9 mouse cellular contexts compared by ENCODE assay signal in the genomic region with DNA sequence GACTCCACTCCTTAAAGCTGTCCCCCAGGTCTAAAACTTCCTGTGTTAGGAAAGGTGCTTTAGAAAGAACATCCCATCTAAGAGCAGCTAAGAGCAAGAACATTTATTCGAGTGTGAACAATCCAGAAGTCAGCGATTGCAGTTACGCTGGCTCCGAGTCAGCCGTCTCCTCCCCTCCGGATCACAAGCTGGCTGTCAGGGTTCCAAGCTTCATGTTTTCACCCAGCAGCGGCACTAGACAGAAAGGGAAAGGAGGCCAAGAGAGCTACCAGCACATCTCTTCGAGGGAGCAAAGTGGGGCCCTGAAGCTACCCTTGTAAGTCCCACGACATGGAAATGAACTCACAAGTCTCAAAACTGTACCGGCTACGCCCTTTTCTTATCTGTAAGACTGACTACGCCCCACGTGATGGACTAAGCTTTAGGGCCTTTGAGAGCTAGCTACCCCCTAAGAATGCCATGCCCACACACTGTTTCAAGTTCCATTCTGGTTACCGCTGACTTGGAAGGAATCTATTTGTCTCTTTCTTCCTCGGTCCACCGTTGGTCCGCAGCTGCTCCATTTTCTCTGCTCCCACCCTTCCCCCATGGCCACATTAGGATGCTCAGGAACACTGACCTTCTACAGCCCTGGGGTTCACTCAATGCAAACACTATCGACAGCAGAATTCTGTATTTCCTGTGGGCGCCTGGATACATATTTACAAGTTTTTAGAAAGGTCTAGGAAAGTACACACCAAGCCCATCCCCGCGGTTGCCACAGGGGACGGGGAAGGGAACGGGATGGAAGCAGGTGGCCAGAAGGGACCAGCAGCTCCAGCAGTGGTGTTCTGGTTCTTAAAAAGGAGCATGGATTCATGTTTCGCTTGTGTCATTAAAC. TPM values are rescaled to one million over a fixed set of nuclear protein-coding genes. Genes with fewer than 3 reads are reported as not detected.
A peak's percentile ranks its signal among the peaks of the same experiment; 100 is the strongest.
DNase-seq lines count a peak whose midpoint lies in the region; ATAC-seq lines count a peak whose summit lies in the region.
"Had no signal": no experiment of that assay in that cellular context is flagged by ENCODE, and none has a peak within 500 bp of the region (broad histone marks: within the 10 kb centered on the region; RNA-seq: fewer than 3 reads in every experiment).

No protein-coding gene starts in this region.

- WGBS in forebrain, embryonic 13.5 days = 22% methylated on average over 24 of the region's 24 CpGs
- WGBS in hindbrain, embryonic 14.5 days = 30% methylated on average over 24 of the region's 24 CpGs
- 79% methylated on average over 24 of the region's 24 CpGs for WGBS in kidney, embryonic 16.5 days

- H3K27ac ChIP-seq in forebrain, embryonic 13.5 days = peak overlapping the region; percentile 80
- H3K27ac ChIP-seq in hindbrain, embryonic 14.5 days = peak overlapping the region; percentile 63; the same call in 1 of the 2 replicates
- H3K27ac ChIP-seq in kidney, embryonic 16.5 days (ENCODE audit: low read length) = no peak overlapping the region
- H3K27ac ChIP-seq: liver, embryonic 15.5 days had no signal

- no peaks in the 10 kb centered on the region for H3K36me3 ChIP-seq in forebrain, embryonic 13.5 days (ENCODE audit: poor library complexity, severe bottlenecking)
- H3K36me3 ChIP-seq in hindbrain, embryonic 14.5 days (replicated peaks; ENCODE audit: control insufficient read depth, insufficient read depth) = 0 out of 2 replicates have a peak, but pooled peaks cover 7% of the 10 kb centered on the region
- peaks cover 3% of the 10 kb centered on the region; the same call in 1 of the 2 replicates for H3K36me3 ChIP-seq in kidney, embryonic 16.5 days (ENCODE audit: insufficient read depth, low read length)
- H3K36me3 ChIP-seq: liver, embryonic 15.5 days had no signal

- ATAC-seq in forebrain, embryonic 13.5 days = no peak
- no peak for ATAC-seq in hindbrain, embryonic 14.5 days (ENCODE audit: low FRiP score)
- ATAC-seq in megakaryocyte-erythroid progenitor cell, adult 5-6 weeks (replicated peaks; ENCODE audit: low FRiP score, low TSS enrichment, poor library complexity, severe bottlenecking) = 0 out of 2 replicates have a peak, but pooled peaks have one; percentile 44
- ATAC-seq in kidney, embryonic 16.5 days (ENCODE audit: low FRiP score, low TSS enrichment) = no peak

- H3K9ac ChIP-seq in forebrain, embryonic 13.5 days = peak overlapping the region; percentile 40
- 0 out of 2 replicates have a peak overlapping the region, but pooled peaks have one; percentile 24 for H3K9ac ChIP-seq in hindbrain, embryonic 14.5 days
- H3K9ac ChIP-seq in kidney, embryonic 16.5 days (replicated peaks; ENCODE audit: low read length) = no peak overlapping the region
- H3K9ac ChIP-seq: liver, embryonic 15.5 days had no signal

- H3K4me2 ChIP-seq in forebrain, embryonic 13.5 days = peak overlapping the region; percentile 42
- no peak overlapping the region for H3K4me2 ChIP-seq in hindbrain, embryonic 14.5 days (replicated peaks)
- H3K4me2 ChIP-seq in kidney, embryonic 16.5 days (replicated peaks; ENCODE audit: low read depth, low read length) = no peak overlapping the region
- H3K4me2 ChIP-seq: liver, embryonic 15.5 days had no signal

- H3K4me3 ChIP-seq in forebrain, embryonic 13.5 days = no peak overlapping the region
- H3K4me3 ChIP-seq in hindbrain, embryonic 14.5 days (replicated peaks; ENCODE audit: low read length) = no peak overlapping the region
- H3K4me3 ChIP-seq in kidney, embryonic 16.5 days (ENCODE audit: low read length) = no peak overlapping the region
- H3K4me3 ChIP-seq: liver, embryonic 15.5 days had no signal

- H3K9me3 ChIP-seq in forebrain, embryonic 13.5 days (replicated peaks) = no peaks in the 10 kb centered on the region
- H3K9me3 ChIP-seq in hindbrain, embryonic 14.5 days (ENCODE audit: control insufficient read depth, low read length) = no peaks in the 10 kb centered on the region
- no peaks in the 10 kb centered on the region for H3K9me3 ChIP-seq in kidney, embryonic 16.5 days (ENCODE audit: low read length)
- H3K9me3 ChIP-seq: liver, embryonic 15.5 days had no signal

- H3K4me1 ChIP-seq in forebrain, embryonic 13.5 days = peaks cover 76% of the 10 kb centered on the region
- H3K4me1 ChIP-seq in hindbrain, embryonic 14.5 days (replicated peaks; ENCODE audit: control insufficient read depth, insufficient read depth, low read length) = peaks cover 69% of the 10 kb centered on the region
- H3K4me1 ChIP-seq in kidney, embryonic 16.5 days (ENCODE audit: insufficient read depth, low read length) = no peaks in the 10 kb centered on the region

- DNase-seq in layer of hippocampus, adult 18-20 months (ENCODE audit: low spot score in 2 of 2) = peak; percentile 55 to 73
- no peak for DNase-seq in layer of hippocampus, postnatal 14 days (ENCODE audit: low spot score in 2 of 2)
- DNase-seq in hindbrain, embryonic 14.5 days (ENCODE audit: low spot score) = no peak
- no peak for DNase-seq in cerebellum, postnatal 25 days
- no peak for DNase-seq in cerebellum, adult 9-11 months

- H3K27me3 ChIP-seq in forebrain, embryonic 13.5 days = peaks cover 10% of the 10 kb centered on the region
- no peaks in the 10 kb centered on the region for H3K27me3 ChIP-seq in hindbrain, embryonic 14.5 days (ENCODE audit: control insufficient read depth, insufficient read depth, low read length)
- H3K27me3 ChIP-seq in kidney, embryonic 16.5 days (ENCODE audit: insufficient read depth, low read length) = no peaks in the 10 kb centered on the region

RNA-seq across cellular contexts. Expression of a gene that starts 19.6 kb away (rescaled TPM):
- 100 to 1,000 TPM; 481 to 624 TPM for total RNA-seq in layer of hippocampus, adult 18-20 months (2021)
- 1,000 to 10,000 TPM; 1,202 to 1,260 TPM for total RNA-seq in layer of hippocampus, postnatal 14 days (2021)
- 6,508 and 7,407 TPM in 2 replicates for polyA plus RNA-seq in forebrain, embryonic 13.5 days (2015; fragmentation: Nextera tagmentation; extraction: Ambion mirVana)
- 4,569 and 4,588 TPM in 2 replicates for polyA plus RNA-seq in hindbrain, embryonic 14.5 days (2014; fragmentation: Nextera tagmentation; extraction: Ambion mirVana)
- total RNA-seq in megakaryocyte-erythroid progenitor cell, adult 5-6 weeks (2014; fragmentation: Nextera tagmentation) = not detected in 2 replicates
- not detected in 2 replicates for total RNA-seq in megakaryocyte-erythroid progenitor cell, adult 5-6 weeks (2017)
- polyA plus RNA-seq in kidney, embryonic 16.5 days (2015; fragmentation: Nextera tagmentation; extraction: Ambion mirVana) = 227 and 246 TPM in 2 replicates

RNA-seq across cellular contexts. Expression of a gene that starts 30.8 kb away (rescaled TPM):
- 100 to 1,000 TPM; 120 to 136 TPM for total RNA-seq in layer of hippocampus, adult 18-20 months (2021)
- total RNA-seq in layer of hippocampus, postnatal 14 days (2021) = 100 to 1,000 TPM; 129 to 130 TPM
- 161 and 187 TPM in 2 replicates for polyA plus RNA-seq in forebrain, embryonic 13.5 days (2015; fragmentation: Nextera tagmentation; extraction: Ambion mirVana)
- 285 and 323 TPM in 2 replicates for polyA plus RNA-seq in hindbrain, embryonic 14.5 days (2014; fragmentation: Nextera tagmentation; extraction: Ambion mirVana)
- 22.9 and 26.2 TPM in 2 replicates for total RNA-seq in megakaryocyte-erythroid progenitor cell, adult 5-6 weeks (2014; fragmentation: Nextera tagmentation)
- total RNA-seq in megakaryocyte-erythroid progenitor cell, adult 5-6 weeks (2017) = 14.6 and 16.3 TPM in 2 replicates
- 55.8 and 60.8 TPM in 2 replicates for polyA plus RNA-seq in kidney, embryonic 16.5 days (2015; fragmentation: Nextera tagmentation; extraction: Ambion mirVana)

Comparison
In these comparisons a context has a peak if more than half of its experiments do, and no peak if none do; other contexts are left out.
1. DNase-seq: peak in layer of hippocampus, adult 18-20 months (2 of 2); none in layer of hippocampus, postnatal 14 days (0 of 2), hindbrain, embryonic 14.5 days (single experiment), cerebellum, postnatal 25 days (0 of 2) and cerebellum, adult 9-11 months (single experiment).
2. RNA of a gene that starts 19.6 kb away (total RNA-seq): 1,202 to 1,260 TPM in layer of hippocampus, postnatal 14 days and 481 to 624 TPM in layer of hippocampus, adult 18-20 months; not detected in megakaryocyte-erythroid progenitor cell, adult 5-6 weeks; every median in the first group is over 100 times any median in the second.
3. RNA of a gene that starts 30.8 kb away (total RNA-seq): 120 to 136 TPM in layer of hippocampus, adult 18-20 months and 129 to 130 TPM in layer of hippocampus, postnatal 14 days; 14.6 to 26.2 TPM in megakaryocyte-erythroid progenitor cell, adult 5-6 weeks; every median in the first group is over 4 times any median in the second.